Mouse (Mus musculus): ENCODE measurements around the gene Nab1. TPM values are rescaled to one million over a fixed set of nuclear protein-coding genes. Genes with fewer than 3 reads are reported as not detected.

Gene Nab1
- polyA plus RNA-seq, 1 experiment from 2014 or later: 20.9 TPM

DNA sequence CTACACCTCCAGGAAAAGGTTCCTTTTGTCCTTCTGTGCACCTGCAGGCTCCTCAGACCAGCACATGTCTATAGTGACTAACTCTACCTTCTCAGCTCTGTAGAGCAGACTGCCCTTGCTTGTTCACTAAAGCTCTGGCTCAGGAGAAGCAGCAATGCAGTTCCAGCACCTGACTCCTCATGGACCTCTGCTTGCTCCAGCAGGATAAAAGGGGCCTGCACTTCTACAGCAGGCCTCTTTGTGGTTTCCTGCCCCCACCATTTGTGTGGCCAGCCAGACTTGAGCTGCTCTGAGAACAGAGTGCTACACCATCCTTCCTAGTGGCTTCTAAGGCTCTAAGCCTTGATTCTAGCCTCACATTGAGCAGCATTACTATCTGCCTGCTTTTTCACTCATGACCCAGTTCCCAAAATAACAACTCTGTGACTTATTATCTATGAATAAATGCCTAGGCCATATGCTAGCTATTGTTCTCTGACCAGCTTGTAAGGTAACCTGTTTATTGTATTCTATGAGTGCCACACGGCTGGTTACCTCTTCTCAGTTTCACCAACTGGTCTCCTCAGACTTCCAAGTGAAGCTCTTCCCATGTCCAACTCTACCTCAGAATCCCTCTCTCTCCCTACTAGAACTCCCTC lies 11.4 kb upstream of the Nab1 start:
- ATAC-seq (no peak), DNase-seq (no peak)
- no peak overlapping the region for H3K9ac ChIP-seq (replicated peaks)
- WGBS (ENCODE audit: insufficient replicate concordance): 59% methylated on average over 1 of the region's 1 CpGs
- H3K9me3 ChIP-seq (ENCODE audit: low read length): no peaks in the 10 kb centered on the region
- TF ChIP-seq CTCF (IDR thresholded peaks at IDR 0.05; ENCODE audit: low read depth): no peak
- TF ChIP-seq EP300 (IDR thresholded peaks at IDR 0.05; ENCODE audit: low read depth): no peak
- no peak overlapping the region for H3K27ac ChIP-seq (ENCODE audit: low read depth)
- H3K4me1 ChIP-seq (ENCODE audit: insufficient read depth): no peaks in the 10 kb centered on the region
- no peaks in the 10 kb centered on the region for H3K36me3 ChIP-seq (replicated peaks; ENCODE audit: insufficient read depth, low read length)
- H3K4me3 ChIP-seq (ENCODE audit: low read depth, low read length): no peak overlapping the region
- no peaks in the 10 kb centered on the region for H3K27me3 ChIP-seq (ENCODE audit: insufficient read depth, low read length)
- no peak overlapping the region for H3K4me2 ChIP-seq (ENCODE audit: low read depth, low read length)

DNA sequence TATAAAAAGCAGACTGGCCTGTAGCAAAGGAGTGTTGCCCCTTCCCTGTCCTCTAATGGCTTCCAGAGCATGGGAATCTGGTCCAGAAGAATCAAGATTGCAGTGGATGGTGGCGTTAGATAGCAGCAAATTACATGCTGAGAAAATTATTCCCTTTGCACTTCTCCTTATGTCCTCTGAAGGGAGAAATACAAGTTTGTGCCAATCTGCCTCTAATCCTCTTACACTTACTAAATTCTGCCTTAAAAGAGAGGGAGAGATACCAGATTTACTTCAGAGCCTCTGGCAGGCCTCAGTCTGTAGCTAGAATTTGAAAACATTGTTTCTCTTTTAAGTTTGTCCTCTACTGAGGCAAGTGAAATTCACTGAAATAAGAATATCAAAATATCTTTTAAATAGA lies 5.7 kb upstream of the Nab1 start:
- WGBS (ENCODE audit: insufficient replicate concordance): 85% methylated on average over 1 of the region's 1 CpGs
- ATAC-seq: no peak

DNA sequence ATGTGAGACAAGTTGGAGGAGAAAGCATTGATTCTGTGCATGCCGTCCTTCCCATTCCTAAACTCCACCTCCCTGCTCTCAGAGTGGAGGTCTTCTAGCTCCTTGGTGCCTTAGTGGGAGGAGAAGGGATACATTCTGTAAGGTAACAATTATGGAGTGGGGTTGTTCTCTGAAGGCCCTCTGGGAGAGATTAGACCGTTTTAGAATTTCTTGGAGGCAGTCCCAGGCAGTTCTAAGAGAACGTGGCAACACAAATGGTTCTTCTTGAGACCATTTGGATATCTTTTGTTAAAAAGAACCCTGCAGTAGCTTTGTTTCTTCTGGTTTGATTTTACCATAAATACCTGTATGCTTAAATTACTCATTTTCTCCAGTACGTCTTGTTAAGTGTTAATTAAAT lies 1.8 kb upstream of the Nab1 start:
- H3K4me2 ChIP-seq (ENCODE audit: low read depth, low read length): no peak overlapping the region
- 62% methylated on average over 4 of the region's 4 CpGs for WGBS (ENCODE audit: insufficient replicate concordance)
- ATAC-seq: no peak

More for the DNA sequence above, 5.7 kb upstream of the Nab1 start:
- no peak overlapping the region for H3K9ac ChIP-seq (replicated peaks)
- H3K27me3 ChIP-seq (ENCODE audit: insufficient read depth, low read length): no peaks in the 10 kb centered on the region
- no peak overlapping the region for H3K4me2 ChIP-seq (ENCODE audit: low read depth, low read length)
- no peaks in the 10 kb centered on the region for H3K9me3 ChIP-seq (ENCODE audit: low read length)
- no peaks in the 10 kb centered on the region for H3K4me1 ChIP-seq (ENCODE audit: insufficient read depth)
- H3K36me3 ChIP-seq (replicated peaks; ENCODE audit: insufficient read depth, low read length): no peaks in the 10 kb centered on the region
- TF ChIP-seq EP300 (IDR thresholded peaks at IDR 0.05; ENCODE audit: low read depth) (no peak), CTCF (IDR thresholded peaks at IDR 0.05; ENCODE audit: low read depth) (no peak)
- H3K27ac ChIP-seq (ENCODE audit: low read depth): no peak overlapping the region
- H3K4me3 ChIP-seq (ENCODE audit: low read depth, low read length): no peak overlapping the region
- no peak for DNase-seq

DNA sequence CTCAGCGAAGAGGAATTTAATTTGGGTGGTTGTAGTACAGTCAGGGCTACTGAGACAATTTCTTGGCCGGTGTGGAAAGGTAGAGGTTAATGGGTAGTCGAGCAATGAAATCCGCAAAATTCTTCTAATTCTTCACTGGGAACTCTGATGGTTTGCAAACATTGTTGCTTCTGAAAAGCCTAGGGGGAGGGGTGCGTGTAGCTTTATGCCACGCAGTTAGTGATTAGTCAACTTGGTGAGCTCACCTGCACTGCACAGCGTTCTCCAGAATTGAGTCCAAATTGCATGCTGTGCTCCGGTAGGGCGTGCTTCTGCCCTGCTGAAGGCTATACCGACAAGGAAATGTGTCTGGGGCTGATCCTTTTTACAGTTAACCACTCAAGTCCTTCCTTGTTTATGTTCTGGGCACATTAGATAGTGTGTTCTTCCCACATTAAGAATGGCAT lies 1.2 kb upstream of the Nab1 start:
- no peak overlapping the region for H3K4me3 ChIP-seq (ENCODE audit: low read depth, low read length)
- peak overlapping the region; percentile 4; the same call in 1 of the 2 replicates for H3K4me2 ChIP-seq (ENCODE audit: low read depth, low read length)
- no peak overlapping the region for H3K9ac ChIP-seq (replicated peaks)
- H3K36me3 ChIP-seq (replicated peaks; ENCODE audit: insufficient read depth, low read length): no peaks in the 10 kb centered on the region
- peak; percentile 52 for ATAC-seq
- whole genome bisulfite sequencing (ENCODE audit: insufficient replicate concordance): 17% methylated on average over 10 of the region's 10 CpGs
- no peak for TF ChIP-seq CTCF (IDR thresholded peaks at IDR 0.05; ENCODE audit: low read depth)
- TF ChIP-seq EP300 (IDR thresholded peaks at IDR 0.05; ENCODE audit: low read depth): no peak
- no peaks in the 10 kb centered on the region; the same call in 1 of the 2 replicates for H3K4me1 ChIP-seq (ENCODE audit: insufficient read depth)
- peak; percentile 56 for DNase-seq
- H3K27me3 ChIP-seq (ENCODE audit: insufficient read depth, low read length): no peaks in the 10 kb centered on the region
- no peaks in the 10 kb centered on the region for H3K9me3 ChIP-seq (ENCODE audit: low read length)
- peak overlapping the region; percentile 41; the same call in 1 of the 2 replicates for H3K27ac ChIP-seq (ENCODE audit: low read depth)

More for the DNA sequence above, 1.8 kb upstream of the Nab1 start:
- H3K27me3 ChIP-seq (ENCODE audit: insufficient read depth, low read length): no peaks in the 10 kb centered on the region
- DNase-seq: no peak
- H3K4me1 ChIP-seq (ENCODE audit: insufficient read depth): no peaks in the 10 kb centered on the region
- no peaks in the 10 kb centered on the region for H3K36me3 ChIP-seq (replicated peaks; ENCODE audit: insufficient read depth, low read length)
- TF ChIP-seq EP300 (IDR thresholded peaks at IDR 0.05; ENCODE audit: low read depth) (no peak), CTCF (IDR thresholded peaks at IDR 0.05; ENCODE audit: low read depth) (no peak)
- H3K27ac ChIP-seq (ENCODE audit: low read depth): no peak overlapping the region; the same call in 1 of the 2 replicates
- no peak overlapping the region for H3K4me3 ChIP-seq (ENCODE audit: low read depth, low read length)
- no peaks in the 10 kb centered on the region for H3K9me3 ChIP-seq (ENCODE audit: low read length)
- no peak overlapping the region for H3K9ac ChIP-seq (replicated peaks)

DNA sequence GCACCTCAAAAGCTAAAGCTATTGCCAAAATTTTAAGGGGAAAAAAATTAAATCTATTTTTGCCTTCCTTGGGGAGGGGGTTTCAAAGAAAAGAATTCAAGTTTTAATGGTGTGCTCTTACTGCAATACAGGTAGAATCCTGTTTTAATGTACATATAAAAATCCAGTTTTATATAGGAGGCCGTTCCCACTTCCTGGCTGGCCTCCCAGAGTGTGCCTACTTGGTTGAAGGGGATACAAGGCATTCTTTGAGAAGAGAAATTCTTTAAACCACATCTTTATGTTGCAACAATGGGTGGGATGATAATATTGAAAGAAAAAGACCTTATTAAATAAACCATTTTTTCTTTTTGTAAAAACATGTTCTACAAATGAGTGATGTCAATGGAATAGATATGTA lies 611 bp upstream of the Nab1 start:
- Histone ChIP-seq H3K27me3 (ENCODE audit: insufficient read depth, low read length) (no peaks in the 10 kb centered on the region), H3K36me3 (replicated peaks; ENCODE audit: insufficient read depth, low read length) (no peaks in the 10 kb centered on the region), H3K4me2 (ENCODE audit: low read depth, low read length) (peak overlapping the region; percentile 80), H3K27ac (ENCODE audit: low read depth) (peak overlapping the region; percentile 95; the same call in 1 of the 2 replicates), H3K4me1 (ENCODE audit: insufficient read depth) (no peaks in the 10 kb centered on the region; the same call in 1 of the 2 replicates), H3K4me3 (ENCODE audit: low read depth, low read length) (peak overlapping the region; percentile 74; the same call in 1 of the 2 replicates), H3K9ac (replicated peaks) (peak overlapping the region; percentile 88), H3K9me3 (ENCODE audit: low read length) (no peaks in the 10 kb centered on the region)
- DNase-seq (no peak), ATAC-seq (no peak)
- no peak for TF ChIP-seq CTCF (IDR thresholded peaks at IDR 0.05; ENCODE audit: low read depth)
- no peak for TF ChIP-seq EP300 (IDR thresholded peaks at IDR 0.05; ENCODE audit: low read depth)
- WGBS (ENCODE audit: insufficient replicate concordance): 44% methylated on average over 1 of the region's 1 CpGs

DNA sequence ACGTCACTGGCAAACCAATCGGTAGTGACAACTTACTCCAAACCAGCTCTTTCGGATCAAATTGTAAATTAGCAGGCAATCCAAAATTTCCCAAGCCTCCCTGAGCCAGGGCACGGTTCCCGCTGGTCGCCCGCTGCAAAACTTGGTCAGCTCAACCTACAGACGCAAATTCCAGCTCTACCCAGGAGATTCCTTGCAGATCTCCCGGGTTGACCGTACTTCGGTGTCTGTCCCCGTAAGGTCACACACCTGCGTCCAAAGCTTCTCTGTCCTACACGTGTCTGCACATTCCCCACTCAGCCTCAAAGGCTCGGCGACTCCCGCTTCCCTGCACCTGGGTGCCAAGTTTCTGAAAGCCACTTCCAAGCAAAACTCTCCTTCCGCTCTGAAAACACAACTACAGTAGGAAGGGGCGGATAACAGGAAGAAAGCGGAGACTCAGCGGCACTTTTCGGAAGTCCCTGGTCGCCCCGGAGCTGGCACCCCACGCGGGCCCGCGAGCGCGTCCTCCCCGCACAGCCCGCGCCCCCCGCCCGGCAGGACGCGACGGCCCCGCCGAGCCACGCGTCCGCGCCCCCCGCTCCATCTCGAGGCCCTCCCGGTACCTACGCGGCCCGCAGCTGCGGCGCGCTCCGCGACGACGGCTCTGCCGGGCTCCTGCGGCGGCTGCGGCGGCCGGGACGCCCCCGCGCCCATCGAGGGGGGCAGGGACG lies 722 bp downstream of the Nab1 start:
- H3K36me3 ChIP-seq (replicated peaks; ENCODE audit: insufficient read depth, low read length): no peaks in the 10 kb centered on the region
- peak overlapping the region; percentile 95 for H3K27ac ChIP-seq (ENCODE audit: low read depth)
- no peak for TF ChIP-seq EP300 (IDR thresholded peaks at IDR 0.05; ENCODE audit: low read depth)
- no peak for TF ChIP-seq CTCF (IDR thresholded peaks at IDR 0.05; ENCODE audit: low read depth)
- WGBS (ENCODE audit: insufficient replicate concordance): 1% methylated on average over 43 of the region's 68 CpGs
- peak; percentile 61 for DNase-seq
- peak overlapping the region; percentile 88 for H3K9ac ChIP-seq (replicated peaks)
- no peaks in the 10 kb centered on the region for H3K27me3 ChIP-seq (ENCODE audit: insufficient read depth, low read length)
- H3K4me2 ChIP-seq (ENCODE audit: low read depth, low read length): peak overlapping the region; percentile 80
- no peaks in the 10 kb centered on the region for H3K9me3 ChIP-seq (ENCODE audit: low read length)
- H3K4me1 ChIP-seq (ENCODE audit: insufficient read depth): peaks cover 3% of the 10 kb centered on the region; the same call in 1 of the 2 replicates
- ATAC-seq: peak; percentile 18
- H3K4me3 ChIP-seq (ENCODE audit: low read depth, low read length): peak overlapping the region; percentile 74

All from liver, postnatal 0 days (tissue).